Mouse (Mus musculus): ENCODE measurements around the gene D6Ertd527e.

Gene D6Ertd527e

GRCm38 (mm10) chr6:87111493-87111892 is 6.9 kb downstream of the D6Ertd527e start:
- no peak for DNase-seq (ENCODE audit: low spot score in 2 of 2)

- no peak for DNase-seq (ENCODE audit: low spot score in 2 of 2)
Observed at GRCm38 (mm10) chr6:87112125-87112524, 7.6 kb downstream of the D6Ertd527e start.

GRCm38 (mm10) chr6:87115981-87116380 is 11.4 kb downstream of the D6Ertd527e start:
- no peak for DNase-seq (ENCODE audit: low spot score in 2 of 2)

GRCm38 (mm10) chr6:87116596-87116995 is 12.1 kb downstream of the D6Ertd527e start:
- no peak for DNase-seq (ENCODE audit: low spot score in 2 of 2)

GRCm38 (mm10) chr6:87119066-87119837 is 14.7 kb downstream of the D6Ertd527e start:
- no peak for DNase-seq (ENCODE audit: low spot score in 2 of 2)

- DNase-seq (ENCODE audit: low spot score in 2 of 2), result no peak
Observed at GRCm38 (mm10) chr6:87119975-87120374, 15.4 kb downstream of the D6Ertd527e start.

- no peak for DNase-seq (ENCODE audit: low spot score in 2 of 2)
Observed at GRCm38 (mm10) chr6:87120661-87121060, 16.1 kb downstream of the D6Ertd527e start.

GRCm38 (mm10) chr6:87121961-87122360 is 17.4 kb downstream of the D6Ertd527e start:
- no peak for DNase-seq (ENCODE audit: low spot score in 2 of 2)

GRCm38 (mm10) chr6:87123406-87123805 is 18.9 kb downstream of the D6Ertd527e start:
- DNase-seq (ENCODE audit: low spot score in 2 of 2), result no peak

- no peak for DNase-seq (ENCODE audit: low spot score in 2 of 2)
Observed at GRCm38 (mm10) chr6:87123973-87124372, 19.4 kb downstream of the D6Ertd527e start.

GRCm38 (mm10) chr6:87127049-87127753 is 22.7 kb downstream of the D6Ertd527e start:
- no peak for DNase-seq (ENCODE audit: low spot score in 2 of 2)

GRCm38 (mm10) chr6:87129861-87130260 is 25.3 kb downstream of the D6Ertd527e start:
- DNase-seq (ENCODE audit: low spot score in 2 of 2), result no peak

- no peak for DNase-seq (ENCODE audit: low spot score in 2 of 2)
Observed at GRCm38 (mm10) chr6:87130628-87131027, 26.1 kb downstream of the D6Ertd527e start.

GRCm38 (mm10) chr6:87131078-87131477 is 26.5 kb downstream of the D6Ertd527e start:
- no peak for DNase-seq (ENCODE audit: low spot score in 2 of 2)

- DNase-seq (ENCODE audit: low spot score in 2 of 2), result no peak
Observed at GRCm38 (mm10) chr6:87133520-87133919, 29.0 kb downstream of the D6Ertd527e start.

GRCm38 (mm10) chr6:87133966-87134546 is 29.5 kb downstream of the D6Ertd527e start:
- no peak for DNase-seq (ENCODE audit: low spot score in 2 of 2)

- no peak for DNase-seq (ENCODE audit: low spot score in 2 of 2)
Observed at GRCm38 (mm10) chr6:87138479-87138878, 33.9 kb downstream of the D6Ertd527e start.

- no peak for DNase-seq (ENCODE audit: low spot score in 2 of 2)
Observed at GRCm38 (mm10) chr6:87139796-87140553, 35.4 kb downstream of the D6Ertd527e start.

GRCm38 (mm10) chr6:87142239-87142638 is 37.7 kb downstream of the D6Ertd527e start:
- DNase-seq (ENCODE audit: low spot score in 2 of 2), result no peak

- DNase-seq (ENCODE audit: low spot score in 2 of 2), result no peak
Observed at GRCm38 (mm10) chr6:87143594-87143993, 39.0 kb downstream of the D6Ertd527e start.

- no peak for DNase-seq (ENCODE audit: low spot score in 2 of 2)
Observed at GRCm38 (mm10) chr6:87147921-87148320, 43.4 kb downstream of the D6Ertd527e start.

GRCm38 (mm10) chr6:87150471-87150870 is 45.9 kb downstream of the D6Ertd527e start:
- DNase-seq (ENCODE audit: low spot score in 2 of 2), result no peak

Data from urinary bladder, adult 18-20 months (tissue).